Mouse (Mus musculus) left cerebral cortex, adult 9 months (tissue): ENCODE data around the gene Skap2.

Experiments used
- DNase-seq, 2 experiments: peaks; one replicate each; pipeline ENCODE4 v3.0.0; 2022; ENCODE audit warnings: low spot score in 2 of 2

Gene Skap2

GRCm38 (mm10) chr6:52005963-52006648 is 6.2 kb downstream of the Skap2 start:
- peak in 1 of 2 experiments; percentile 32 for DNase-seq

GRCm38 (mm10) chr6:52005616-52005962 is 6.8 kb downstream of the Skap2 start:
- no peak for DNase-seq

- DNase-seq, result no peak
These were observed 7.4 kb downstream of the Skap2 start for GRCm38 (mm10) chr6:52004995-52005394.

- peak in 1 of 2 experiments; percentile 41 for DNase-seq
These were observed 9.7 kb downstream of the Skap2 start for GRCm38 (mm10) chr6:52002676-52003075.

- DNase-seq, result no peak
These were observed 13.2 kb downstream of the Skap2 start for GRCm38 (mm10) chr6:51999157-51999478.

GRCm38 (mm10) chr6:51998409-51999156 is 13.8 kb downstream of the Skap2 start:
- no peak for DNase-seq

GRCm38 (mm10) chr6:51987999-51988398 is 24.4 kb downstream of the Skap2 start:
- no peak for DNase-seq

- no peak for DNase-seq
These were observed 34.7 kb downstream of the Skap2 start for GRCm38 (mm10) chr6:51977638-51978037.

GRCm38 (mm10) chr6:51975751-51976150 is 36.6 kb downstream of the Skap2 start:
- DNase-seq, result no peak

- DNase-seq, result no peak
These were observed 53.4 kb downstream of the Skap2 start for GRCm38 (mm10) chr6:51958992-51959391.

- DNase-seq, result no peak
These were observed 56.1 kb downstream of the Skap2 start for GRCm38 (mm10) chr6:51956048-51956792.

GRCm38 (mm10) chr6:51947661-51948060 is 64.7 kb downstream of the Skap2 start:
- no peak for DNase-seq

GRCm38 (mm10) chr6:51944916-51945315 is 67.4 kb downstream of the Skap2 start:
- no peak for DNase-seq

GRCm38 (mm10) chr6:51933998-51934397 is 78.4 kb downstream of the Skap2 start:
- no peak for DNase-seq

GRCm38 (mm10) chr6:51933034-51933611 is 79.2 kb downstream of the Skap2 start:
- no peak for DNase-seq

- no peak for DNase-seq
These were observed 85.2 kb downstream of the Skap2 start for GRCm38 (mm10) chr6:51927101-51927500.

GRCm38 (mm10) chr6:51921831-51922230 is 90.5 kb downstream of the Skap2 start:
- no peak for DNase-seq

GRCm38 (mm10) chr6:51908495-51908894 is 103.9 kb downstream of the Skap2 start:
- peak in 1 of 2 experiments; percentile 3 for DNase-seq

- no peak for DNase-seq
These were observed 106.7 kb downstream of the Skap2 start for GRCm38 (mm10) chr6:51905659-51906058.

GRCm38 (mm10) chr6:51901544-51901943 is 110.8 kb downstream of the Skap2 start:
- no peak for DNase-seq

GRCm38 (mm10) chr6:51898318-51898994 is 113.9 kb downstream of the Skap2 start:
- no peak for DNase-seq

- DNase-seq, result no peak
These were observed 116.6 kb downstream of the Skap2 start for GRCm38 (mm10) chr6:51895753-51896152.
